Mouse (Mus musculus) limb, embryonic 11.5 days (tissue): ENCODE measurements at regions not wholly inside any gene's neighbourhood (a gene's known extent, or its start where the extent isn't known, plus 50 kb on each side); places are given as distances from the start of the nearest gene placed in this dataset.

Experiments
- ATAC-seq: fragments of 200-750 bp; cut with Nextera tagmentation; 2 replicates; pipeline ENCODE4 v1.8.0; 2017; ENCODE audit warnings: low read depth; ENCODE audit not compliant: insufficient number of reproducible peaks, low FRiP score, low TSS enrichment
- DNase-seq: peaks from one replicate; pipeline ENCODE4 v3.0.0-alpha.2; 2015; ENCODE audit warnings: low spot score
- H3K27ac ChIP-seq: fragments of 300-500 bp; sonication (generic); replicated peaks from 2 replicates; pipeline ENCODE4 v1.5.1; 2014; ENCODE audit warnings: low read depth, mild to moderate bottlenecking, low read length
- H3K27me3 ChIP-seq: fragments of 300-500 bp; sonication (generic); 2 replicates; pipeline ENCODE4 v1.6.1; 2014; ENCODE audit warnings: mild to moderate bottlenecking, low read length, mixed read lengths; ENCODE audit not compliant: control insufficient read depth, insufficient read depth
- H3K36me3 ChIP-seq: fragments of 300-500 bp; sonication (generic); 2 replicates; pipeline ENCODE4 v1.6.1; 2014; ENCODE audit warnings: mild to moderate bottlenecking, low read length, moderate library complexity, mixed read lengths; ENCODE audit not compliant: control insufficient read depth, insufficient read depth
- H3K4me1 ChIP-seq: fragments of 300-500 bp; sonication (generic); 2 replicates; pipeline ENCODE4 v1.6.1; 2014; ENCODE audit warnings: low read length, mixed read lengths; ENCODE audit not compliant: control insufficient read depth, insufficient read depth
- H3K4me2 ChIP-seq: fragments of 300-500 bp; sonication (generic); 2 replicates; pipeline ENCODE4 v1.6.1; 2014; ENCODE audit warnings: low read depth, mild to moderate bottlenecking, moderate library complexity; ENCODE audit not compliant: severe bottlenecking
- H3K4me3 ChIP-seq: fragments of 300-500 bp; sonication (generic); 2 replicates; pipeline ENCODE4 v1.5.1; 2014; ENCODE audit warnings: low read depth, low read length
- H3K9ac ChIP-seq: fragments of 300-500 bp; sonication (generic); 2 replicates; pipeline ENCODE4 v1.6.1; 2014; ENCODE audit warnings: mild to moderate bottlenecking, low read length
- H3K9me3 ChIP-seq: fragments of 300-500 bp; sonication (generic); 2 replicates; pipeline ENCODE4 v1.6.1; 2016; ENCODE audit warnings: low read length; ENCODE audit not compliant: control insufficient read depth
- WGBS: fragments of 180-500 bp; shearing (Covaris S2); extraction: QIAGEN DNeasy Blood & Tissue Kit; methylation state at CpG from one replicate; pipeline ENCODE4 v1.1.7; 2014; 5-methylcytosine and 5-hydroxymethylcytosine counted together

GRCm38 (mm10) chr13:83785643-83786042, 281.8 kb downstream of the Mef2c start:
- no peaks in the 10 kb centered on the region for H3K9me3 ChIP-seq
- no peak overlapping the region for H3K4me3 ChIP-seq
- H3K27me3 ChIP-seq, result no peaks in the 10 kb centered on the region
- no peaks in the 10 kb centered on the region for H3K36me3 ChIP-seq
- H3K27ac ChIP-seq, result no peak overlapping the region
- H3K4me2 ChIP-seq, result no peak overlapping the region
- no peak for ATAC-seq
- DNase-seq, result no peak
- H3K9ac ChIP-seq, result no peak overlapping the region
- no peaks in the 10 kb centered on the region for H3K4me1 ChIP-seq

- DNase-seq, result no peak
- no peaks in the 10 kb centered on the region for H3K4me1 ChIP-seq
- H3K4me2 ChIP-seq, result no peak overlapping the region
- no peaks in the 10 kb centered on the region for H3K27me3 ChIP-seq
- no peak for ATAC-seq
- no peak overlapping the region for H3K4me3 ChIP-seq
- H3K27ac ChIP-seq, result no peak overlapping the region
- H3K9me3 ChIP-seq, result no peaks in the 10 kb centered on the region
- WGBS, result 80% methylated on average over 1 of the region's 1 CpGs
- H3K36me3 ChIP-seq, result no peaks in the 10 kb centered on the region
- no peak overlapping the region for H3K9ac ChIP-seq
Observed at GRCm38 (mm10) chr13:83809535-83809934, 305.7 kb downstream of the Mef2c start.

- no peak overlapping the region for H3K27ac ChIP-seq
- 27% methylated on average over 4 of the region's 4 CpGs for WGBS
- no peak overlapping the region for H3K4me2 ChIP-seq
- no peaks in the 10 kb centered on the region for H3K9me3 ChIP-seq
- H3K9ac ChIP-seq, result no peak overlapping the region
- no peak overlapping the region for H3K4me3 ChIP-seq
- ATAC-seq (peak; percentile 82), DNase-seq (no peak)
- 0 out of 2 replicates have a peak, but pooled peaks cover 3% of the 10 kb centered on the region for H3K4me1 ChIP-seq
- H3K27me3 ChIP-seq, result no peaks in the 10 kb centered on the region
- no peaks in the 10 kb centered on the region for H3K36me3 ChIP-seq
Observed at GRCm38 (mm10) chr13:83820291-83820690, 316.5 kb downstream of the Mef2c start.

GRCm38 (mm10) chr13:83820721-83821120, 316.9 kb downstream of the Mef2c start:
- ATAC-seq (no peak), DNase-seq (no peak)
- Histone ChIP-seq H3K36me3 (no peaks in the 10 kb centered on the region), H3K27ac (no peak overlapping the region), H3K4me3 (no peak overlapping the region), H3K4me2 (no peak overlapping the region), H3K9me3 (no peaks in the 10 kb centered on the region), H3K9ac (no peak overlapping the region), H3K4me1 (0 out of 2 replicates have a peak, but pooled peaks cover 3% of the 10 kb centered on the region), H3K27me3 (no peaks in the 10 kb centered on the region)
- WGBS, result 70% methylated on average over 3 of the region's 3 CpGs

- Histone ChIP-seq H3K9ac (no peak overlapping the region), H3K9me3 (no peaks in the 10 kb centered on the region), H3K4me3 (no peak overlapping the region), H3K4me1 (0 out of 2 replicates have a peak, but pooled peaks cover 3% of the 10 kb centered on the region), H3K27me3 (no peaks in the 10 kb centered on the region), H3K27ac (no peak overlapping the region), H3K4me2 (no peak overlapping the region), H3K36me3 (no peaks in the 10 kb centered on the region)
- DNase-seq (no peak), ATAC-seq (no peak)
- WGBS, result 86% methylated on average over 4 of the region's 4 CpGs
Observed at GRCm38 (mm10) chr13:83824926-83825325, 321.1 kb downstream of the Mef2c start.

GRCm38 (mm10) chr13:83826841-83827463, 323.1 kb downstream of the Mef2c start:
- no peak for ATAC-seq
- no peak overlapping the region for H3K9ac ChIP-seq
- no peaks in the 10 kb centered on the region for H3K4me1 ChIP-seq
- H3K4me3 ChIP-seq, result no peak overlapping the region
- H3K4me2 ChIP-seq, result no peak overlapping the region
- H3K27ac ChIP-seq, result no peak overlapping the region
- H3K9me3 ChIP-seq, result no peaks in the 10 kb centered on the region
- no peaks in the 10 kb centered on the region for H3K27me3 ChIP-seq
- no peaks in the 10 kb centered on the region for H3K36me3 ChIP-seq
- WGBS, result 82% methylated on average over 4 of the region's 4 CpGs
- no peak for DNase-seq

GRCm38 (mm10) chr13:83865932-83866685, 356.0 kb upstream of the Tmem161b start:
- 85% methylated on average over 6 of the region's 6 CpGs for WGBS
- Histone ChIP-seq H3K4me1 (no peaks in the 10 kb centered on the region), H3K4me3 (no peak overlapping the region), H3K4me2 (no peak overlapping the region), H3K9me3 (no peaks in the 10 kb centered on the region), H3K36me3 (no peaks in the 10 kb centered on the region), H3K27me3 (no peaks in the 10 kb centered on the region), H3K27ac (no peak overlapping the region), H3K9ac (no peak overlapping the region)
- no peak for DNase-seq
- ATAC-seq, result no peak

- Histone ChIP-seq H3K27ac (no peak overlapping the region), H3K36me3 (no peaks in the 10 kb centered on the region), H3K4me1 (no peaks in the 10 kb centered on the region), H3K9ac (no peak overlapping the region), H3K27me3 (no peaks in the 10 kb centered on the region), H3K9me3 (no peaks in the 10 kb centered on the region), H3K4me2 (no peak overlapping the region), H3K4me3 (no peak overlapping the region)
- 77% methylated on average over 1 of the region's 1 CpGs for WGBS
- DNase-seq (no peak), ATAC-seq (no peak)
Observed at GRCm38 (mm10) chr13:83867211-83867610, 354.9 kb upstream of the Tmem161b start.
